Mouse (Mus musculus) retina, postnatal 7 days (tissue): ENCODE measurements around the gene Brinp1.
A peak's percentile ranks its signal among the peaks of the same experiment; 100 is the strongest.
"Not testable (repeated sequence)": the region's sequence is repeated elsewhere in the genome, so short reads cannot be mapped to it uniquely, and the experiment has no call there.

Experiments
- DNase-seq: peaks from one replicate; pipeline ENCODE4 v3.0.0-alpha.2; 2012; ENCODE audit warnings: low read depth, low spot score

Gene Brinp1

GRCm38 (mm10) chr4:68845964-68846363, 108.2 kb downstream of the Brinp1 start:
- DNase-seq, result peak; percentile 4

GRCm38 (mm10) chr4:68813997-68814396, 140.2 kb downstream of the Brinp1 start:
- DNase-seq, result not testable (repeated sequence)

GRCm38 (mm10) chr4:68806502-68806901, 147.7 kb downstream of the Brinp1 start:
- DNase-seq, result no peak

DNA sequence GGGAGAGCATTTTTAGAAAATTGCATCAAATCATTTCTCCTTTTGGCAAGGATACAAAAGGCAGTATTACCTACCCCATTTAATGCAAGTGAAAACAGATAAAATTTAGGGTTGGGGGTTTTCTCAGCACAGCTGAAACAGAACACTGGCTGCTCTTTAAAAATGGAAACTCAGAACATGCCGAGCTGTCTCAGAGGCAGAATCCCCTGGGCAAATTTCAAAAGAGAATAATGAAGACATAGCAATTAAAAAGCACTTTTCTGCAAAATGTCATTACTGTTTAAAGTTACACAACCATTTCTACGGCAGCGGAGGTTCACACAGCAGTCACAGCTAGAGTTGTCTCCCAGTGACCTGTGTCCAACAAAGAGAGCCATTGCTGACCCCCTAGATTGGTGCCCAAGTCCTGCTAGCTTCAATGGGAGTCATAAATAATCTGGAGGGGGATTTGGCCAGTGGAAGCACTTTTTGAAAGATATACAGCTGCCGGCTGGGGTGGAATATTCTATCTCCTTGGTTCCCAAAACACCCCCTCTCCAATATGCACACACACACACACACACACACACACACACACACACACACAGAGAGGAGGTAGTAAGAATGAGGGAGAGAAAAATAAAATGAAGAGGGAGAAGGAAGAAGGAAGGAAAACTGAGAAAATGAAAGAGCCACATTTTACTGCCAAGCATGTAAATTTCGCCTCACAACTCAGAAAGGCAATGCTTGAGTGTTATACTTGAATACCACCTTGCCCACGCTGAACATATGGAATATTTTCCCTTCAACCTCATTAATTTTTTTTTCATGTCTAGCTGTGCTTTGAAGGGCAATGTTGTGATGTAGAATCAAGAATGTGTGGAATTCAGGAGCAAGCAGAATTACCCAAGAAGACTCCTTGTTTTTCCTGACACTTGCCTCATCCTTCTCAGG, 152.0 kb downstream of the Brinp1 start:
- no peak for DNase-seq

- DNase-seq, result no peak
These were observed 164.2 kb downstream of the Brinp1 start for GRCm38 (mm10) chr4:68790003-68790402.

DNA sequence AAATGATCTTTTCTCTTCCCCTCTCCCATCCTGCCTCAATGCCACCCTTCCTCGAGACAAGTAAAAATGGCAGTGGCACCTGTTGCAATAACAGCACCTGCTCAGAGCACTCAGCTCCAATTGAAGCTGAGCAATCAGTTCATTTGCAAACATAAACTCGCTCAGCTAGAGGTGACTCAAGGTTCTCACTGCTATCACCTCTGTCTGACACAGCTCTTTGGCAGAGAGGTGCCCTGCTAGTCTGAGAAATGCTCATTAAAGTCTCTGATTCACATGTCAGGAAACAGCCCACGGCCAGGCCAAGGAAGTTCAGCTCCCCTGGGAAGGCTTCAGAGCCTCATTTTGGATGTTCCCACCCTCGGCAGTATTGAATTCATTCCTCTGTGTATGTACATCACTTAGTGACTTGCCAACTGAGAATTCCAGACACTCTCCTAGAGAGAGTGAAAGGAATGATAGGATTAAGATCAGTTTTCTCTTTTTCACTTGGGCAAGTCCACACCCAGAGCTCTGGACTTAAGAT, 165.7 kb downstream of the Brinp1 start:
- DNase-seq, result no peak

DNA sequence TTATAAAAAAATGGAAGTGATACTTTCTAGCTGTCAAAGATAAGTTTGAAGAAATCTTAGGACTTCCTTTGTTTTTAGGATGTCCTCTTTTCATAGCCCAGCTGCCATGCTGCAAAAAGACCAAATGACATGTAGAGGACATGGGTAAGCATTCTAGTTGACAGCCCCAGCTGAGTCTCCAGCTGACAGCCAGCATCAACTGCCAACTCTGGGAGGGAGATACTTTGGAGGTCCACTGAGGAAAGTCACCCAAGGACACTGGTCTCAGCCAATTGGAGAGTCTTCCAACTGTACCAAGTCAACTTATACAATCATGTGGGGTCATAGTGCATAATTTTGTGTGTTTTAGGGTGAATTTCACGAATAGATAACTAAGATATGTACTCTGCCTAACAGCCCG, 166.6 kb downstream of the Brinp1 start:
- no peak for DNase-seq

DNA sequence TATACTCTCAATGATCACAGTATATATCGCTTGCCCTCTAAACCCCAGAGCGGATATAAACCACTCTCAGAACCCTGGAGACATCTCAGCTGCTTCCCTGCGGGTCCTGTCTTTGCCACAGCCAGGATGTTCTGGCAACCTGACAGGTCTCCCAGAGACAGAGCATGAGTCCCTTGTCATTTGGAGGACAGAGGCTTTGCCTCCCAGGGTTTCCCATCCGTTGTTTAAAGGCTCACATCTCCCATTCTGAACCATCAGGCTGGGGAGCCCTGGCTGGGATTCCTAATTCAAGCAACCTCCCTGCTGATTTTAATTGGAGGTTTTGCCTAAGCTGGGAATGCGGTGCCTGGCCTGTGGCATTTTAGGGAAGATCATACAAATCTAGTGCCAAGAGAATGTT, 185.9 kb downstream of the Brinp1 start:
- DNase-seq, result no peak

DNA sequence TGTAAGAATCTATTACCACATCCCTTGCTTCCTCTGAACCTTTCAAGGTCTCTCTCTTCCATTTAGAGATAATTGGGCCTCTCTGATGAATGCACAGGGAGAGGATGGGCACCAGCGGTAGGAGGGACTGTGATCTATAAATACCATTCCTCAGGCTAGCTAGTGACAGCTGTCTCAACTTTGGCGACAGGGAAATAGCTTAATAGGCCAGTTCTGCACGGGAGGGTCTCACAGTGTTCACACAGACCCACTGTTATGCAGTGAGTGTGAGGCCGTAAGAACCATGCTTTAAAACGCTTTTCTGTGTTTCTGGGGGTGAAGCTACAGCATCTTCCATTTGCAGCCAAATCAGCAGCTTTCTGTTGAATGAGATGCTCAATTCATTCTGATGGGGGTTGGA, 186.8 kb downstream of the Brinp1 start:
- no peak for DNase-seq

DNA sequence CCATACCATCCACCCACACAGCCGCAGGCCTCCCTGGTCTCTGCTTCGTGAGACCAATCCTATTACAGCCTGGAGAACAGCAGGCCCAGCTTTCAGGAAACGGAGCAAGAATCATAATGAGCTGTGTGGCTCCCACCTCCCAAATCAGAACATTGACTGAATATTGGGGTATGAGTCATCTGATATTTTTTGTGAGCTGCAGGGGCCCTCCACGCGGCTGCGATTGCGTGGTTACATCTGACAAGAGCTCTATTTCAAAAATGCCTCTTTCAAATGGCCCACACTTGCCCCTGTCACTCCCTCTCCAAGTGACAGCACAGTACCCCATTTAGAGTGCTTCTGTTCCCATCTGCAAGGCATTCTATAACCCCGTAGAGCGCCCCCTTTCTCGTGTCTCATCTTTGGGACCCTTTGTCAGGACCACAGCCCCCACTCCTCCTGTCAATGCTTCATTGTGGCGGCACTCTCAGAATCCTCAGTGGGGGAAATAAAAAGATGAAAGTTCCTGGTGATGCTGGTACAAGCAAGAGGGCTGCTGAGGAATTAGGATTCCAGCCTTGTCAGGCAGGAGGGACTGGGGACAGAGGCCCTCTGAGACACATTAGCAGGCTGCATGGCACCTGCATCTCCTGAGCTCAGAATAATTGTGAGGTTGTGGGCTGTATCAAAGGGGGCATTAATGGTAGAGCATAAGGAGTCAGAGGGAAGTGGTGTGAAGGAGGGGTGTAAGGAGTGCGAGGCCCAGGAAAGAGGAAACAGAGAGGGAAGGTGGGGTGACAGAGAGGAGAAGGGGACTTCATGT, 188.2 kb downstream of the Brinp1 start:
- no peak for DNase-seq

- DNase-seq, result no peak
These were observed 189.3 kb downstream of the Brinp1 start for GRCm38 (mm10) chr4:68764937-68765336.

DNA sequence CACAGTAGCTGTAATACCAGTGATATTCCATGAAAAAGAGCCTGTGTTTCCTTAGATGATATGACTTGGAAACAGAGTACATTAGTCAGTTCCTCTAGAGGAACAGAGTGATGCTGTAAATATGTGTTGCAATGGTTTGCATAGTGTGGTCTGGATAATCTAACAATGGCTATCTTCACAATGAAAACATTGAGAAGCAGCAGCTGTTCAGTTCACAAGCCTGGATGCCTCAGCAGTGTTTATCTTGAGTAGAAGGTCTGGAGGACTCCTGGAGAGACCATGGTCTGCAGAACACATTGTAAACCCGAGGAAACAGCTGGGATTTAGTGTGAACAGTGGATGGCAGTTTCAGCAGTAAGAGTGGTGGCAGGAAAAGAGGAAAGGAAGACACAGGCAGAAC, 233.2 kb downstream of the Brinp1 start:
- no peak for DNase-seq
